Mouse (Mus musculus): ENCODE data around the gene Rabl3.

Gene Rabl3

GRCm38 (mm10) chr16:37546312-37546711 is 6.6 kb downstream of the Rabl3 start:
- DNase-seq (ENCODE audit: low read depth, low spot score) = no peak

GRCm38 (mm10) chr16:37550266-37550665 is 10.6 kb downstream of the Rabl3 start:
- DNase-seq (ENCODE audit: low read depth, low spot score) = no peak

- DNase-seq (ENCODE audit: low read depth, low spot score) = no peak
These were observed 11.3 kb downstream of the Rabl3 start for GRCm38 (mm10) chr16:37550981-37551380.

- no peak for DNase-seq (ENCODE audit: low read depth, low spot score)
These were observed 13.1 kb downstream of the Rabl3 start for GRCm38 (mm10) chr16:37552824-37553223.

- no peak for DNase-seq (ENCODE audit: low read depth, low spot score)
These were observed 22.7 kb downstream of the Rabl3 start for GRCm38 (mm10) chr16:37562414-37562813.

- no peak for DNase-seq (ENCODE audit: low read depth, low spot score)
These were observed 23.3 kb downstream of the Rabl3 start for GRCm38 (mm10) chr16:37562961-37563360.

- no peak for DNase-seq (ENCODE audit: low read depth, low spot score)
These were observed 25.4 kb downstream of the Rabl3 start for GRCm38 (mm10) chr16:37565117-37565516.

GRCm38 (mm10) chr16:37566107-37566506 is 26.4 kb downstream of the Rabl3 start:
- DNase-seq (ENCODE audit: low read depth, low spot score) = no peak

- DNase-seq (ENCODE audit: low read depth, low spot score) = no peak
These were observed 27.7 kb downstream of the Rabl3 start for GRCm38 (mm10) chr16:37567113-37568050.

GRCm38 (mm10) chr16:37571554-37571953 is 31.9 kb downstream of the Rabl3 start:
- no peak for DNase-seq (ENCODE audit: low read depth, low spot score)

- DNase-seq (ENCODE audit: low read depth, low spot score) = no peak
These were observed 32.6 kb downstream of the Rabl3 start for GRCm38 (mm10) chr16:37572117-37572754.

- DNase-seq (ENCODE audit: low read depth, low spot score) = peak; percentile 50
These were observed 33.4 kb downstream of the Rabl3 start for GRCm38 (mm10) chr16:37573061-37573460.

- DNase-seq (ENCODE audit: low read depth, low spot score) = no peak
These were observed 35.6 kb downstream of the Rabl3 start for GRCm38 (mm10) chr16:37575325-37575724.

GRCm38 (mm10) chr16:37579591-37579990 is 39.9 kb downstream of the Rabl3 start:
- no peak for DNase-seq (ENCODE audit: low read depth, low spot score)

- DNase-seq (ENCODE audit: low read depth, low spot score) = no peak
These were observed 40.3 kb downstream of the Rabl3 start, which contains the start of gene Hgd for GRCm38 (mm10) chr16:37579994-37580393. Hgd (plus strand) TSS chr16:37580153.

- no peak for DNase-seq (ENCODE audit: low read depth, low spot score)
These were observed 41.0 kb downstream of the Rabl3 start for GRCm38 (mm10) chr16:37580651-37581050.

- no peak for DNase-seq (ENCODE audit: low read depth, low spot score)
These were observed 42.2 kb downstream of the Rabl3 start for GRCm38 (mm10) chr16:37581901-37582300.

- DNase-seq (ENCODE audit: low read depth, low spot score) = no peak
These were observed 43.6 kb downstream of the Rabl3 start for GRCm38 (mm10) chr16:37583306-37583705.

- no peak for DNase-seq (ENCODE audit: low read depth, low spot score)
These were observed 44.1 kb downstream of the Rabl3 start for GRCm38 (mm10) chr16:37583801-37584200.

GRCm38 (mm10) chr16:37584218-37585035 is 44.7 kb downstream of the Rabl3 start:
- DNase-seq (ENCODE audit: low read depth, low spot score) = peak; percentile 58

- DNase-seq (ENCODE audit: low read depth, low spot score) = no peak
These were observed 45.5 kb downstream of the Rabl3 start for GRCm38 (mm10) chr16:37585129-37585563.

GRCm38 (mm10) chr16:37590921-37591320 is 51.2 kb downstream of the Rabl3 start:
- no peak for DNase-seq (ENCODE audit: low read depth, low spot score)
